Comparison of ENCODE assay signal across 11 mouse cellular contexts in the genomic region with DNA sequence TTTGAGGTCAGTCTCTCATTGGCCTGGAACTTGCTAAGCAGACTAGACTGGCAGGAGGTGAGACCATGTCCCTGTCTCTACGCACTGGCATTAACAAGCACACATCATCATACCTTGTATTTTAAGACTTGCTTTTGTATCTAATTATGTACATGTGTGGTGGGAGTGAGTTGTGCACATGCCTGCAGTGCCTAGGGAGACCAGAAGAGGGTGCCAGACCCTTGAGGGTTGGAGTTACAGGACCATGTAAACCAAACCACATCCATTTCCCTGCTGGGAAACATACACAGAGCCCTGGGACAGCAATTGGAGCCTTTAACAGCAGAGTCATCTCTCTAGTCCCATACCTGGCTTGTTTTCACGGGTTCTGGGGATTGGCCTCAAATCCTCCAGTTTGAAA. TPM values are rescaled to one million over a fixed set of nuclear protein-coding genes. Genes with fewer than 3 reads are reported as not detected.
DNase-seq lines count a peak whose midpoint lies in the region; ATAC-seq and TF ChIP-seq lines count a peak whose summit lies in the region.
"Had no signal": no experiment of that assay in that cellular context is flagged by ENCODE, and none has a peak within 500 bp of the region (broad histone marks: within the 10 kb centered on the region; RNA-seq: fewer than 3 reads in every experiment).

No protein-coding gene starts in this region.

- no peak overlapping the region for H3K9ac ChIP-seq in forebrain, postnatal 0 days
- H3K9ac ChIP-seq in forebrain, embryonic 13.5 days = no peak overlapping the region
- H3K9ac ChIP-seq in liver, adult 2 months (ENCODE audit: low read depth, low read length) = no peak overlapping the region
- H3K9ac ChIP-seq in liver, embryonic 11.5 days (ENCODE audit: low read depth, low read length) = no peak overlapping the region
- H3K9ac ChIP-seq in ES-E14 (ENCODE audit: insufficient read depth, low read depth, low read length, poor library complexity, severe bottlenecking) = no peak overlapping the region
- H3K9ac ChIP-seq: embryonic facial prominence, embryonic 15.5 days had no signal

- H3K79me2 ChIP-seq in liver, adult 2 months (ENCODE audit: control insufficient read depth, insufficient read depth, low read length) = no peaks in the 10 kb centered on the region

- H3K4me2 ChIP-seq in forebrain, postnatal 0 days (ENCODE audit: low read depth) = no peak overlapping the region
- no peak overlapping the region for H3K4me2 ChIP-seq in forebrain, embryonic 13.5 days
- H3K4me2 ChIP-seq in liver, embryonic 11.5 days = no peak overlapping the region
- H3K4me2 ChIP-seq: embryonic facial prominence, embryonic 15.5 days; heart, embryonic 11.5 days had no signal

- H3K4me1 ChIP-seq in forebrain, postnatal 0 days (ENCODE audit: insufficient read depth) = no peaks in the 10 kb centered on the region
- no peaks in the 10 kb centered on the region for H3K4me1 ChIP-seq in forebrain, embryonic 13.5 days
- H3K4me1 ChIP-seq in liver, adult 2 months (ENCODE audit: control insufficient read depth, insufficient read depth, low read length) = no peaks in the 10 kb centered on the region
- no peaks in the 10 kb centered on the region for H3K4me1 ChIP-seq in liver, embryonic 11.5 days (replicated peaks; ENCODE audit: control insufficient read depth, insufficient read depth, low read length)
- H3K4me1 ChIP-seq in ES-E14 (ENCODE audit: control insufficient read depth in 2 of 2, insufficient read depth in 2 of 2, low read length in 2 of 2, poor library complexity in 1 of 2) = no peaks in the 10 kb centered on the region
- H3K4me1 ChIP-seq: megakaryocyte, embryonic 14.5 days had no signal

- no peak overlapping the region for H3K4me3 ChIP-seq in forebrain, postnatal 0 days (ENCODE audit: low read depth, low read length)
- H3K4me3 ChIP-seq in forebrain, embryonic 13.5 days = no peak overlapping the region
- no peak overlapping the region for H3K4me3 ChIP-seq in liver, adult 2 months (ENCODE audit: insufficient read depth, low read depth, low read length)
- no peak overlapping the region for H3K4me3 ChIP-seq in liver, embryonic 11.5 days (ENCODE audit: low read depth, low read length)
- H3K4me3 ChIP-seq in ES-E14 (ENCODE audit: insufficient read depth in 1 of 2, low read depth in 1 of 2, low read length in 2 of 2, poor library complexity in 1 of 2, severe bottlenecking in 1 of 2) = no peak overlapping the region
- H3K4me3 ChIP-seq: embryonic facial prominence, embryonic 15.5 days; megakaryocyte, embryonic 14.5 days had no signal

- no peak for ATAC-seq in forebrain, postnatal 0 days
- no peak for ATAC-seq in forebrain, embryonic 13.5 days
- no peak for ATAC-seq in liver, embryonic 11.5 days (replicated peaks; ENCODE audit: low FRiP score)
- no peak for ATAC-seq in megakaryocyte-erythroid progenitor cell, adult 5-6 weeks (replicated peaks; ENCODE audit: low FRiP score, low TSS enrichment, poor library complexity, severe bottlenecking)

- DNase-seq in forebrain, postnatal 0 days = no peak
- no peak for DNase-seq in liver, adult 2 months (ENCODE audit: extremely low read depth, low read depth, low spot score)
- DNase-seq in liver, embryonic 11.5 days (ENCODE audit: low spot score) = no peak
- DNase-seq in ES-E14 (ENCODE audit: low read depth, low spot score) = peak; percentile 50
- peak; percentile 47 for DNase-seq in lung, postnatal 10 days
- no peak for DNase-seq in cerebellum, adult 11-12 months

- 53% methylated on average over 2 of the region's 2 CpGs for whole genome bisulfite sequencing in forebrain, postnatal 0 days
- 68% methylated on average over 2 of the region's 2 CpGs for WGBS in forebrain, embryonic 13.5 days
- WGBS in liver, adult 2 months = 58% methylated on average over 2 of the region's 2 CpGs
- WGBS in liver, embryonic 11.5 days = 55% methylated on average over 2 of the region's 2 CpGs

- no peak overlapping the region for H3K27ac ChIP-seq in forebrain, postnatal 0 days (ENCODE audit: low read depth, low read length)
- no peak overlapping the region for H3K27ac ChIP-seq in forebrain, embryonic 13.5 days
- H3K27ac ChIP-seq in liver, adult 2 months (replicated peaks; ENCODE audit: insufficient read depth, low read depth, low read length) = no peak overlapping the region
- H3K27ac ChIP-seq in liver, embryonic 11.5 days (ENCODE audit: low read depth, low read length) = no peak overlapping the region
- no peak overlapping the region for H3K27ac ChIP-seq in ES-E14 (ENCODE audit: insufficient read depth, low read depth, low read length, poor library complexity, severe bottlenecking)
- H3K27ac ChIP-seq: embryonic facial prominence, embryonic 15.5 days had no signal

- no peaks in the 10 kb centered on the region for H3K36me3 ChIP-seq in forebrain, postnatal 0 days (ENCODE audit: insufficient read depth)
- no peaks in the 10 kb centered on the region for H3K36me3 ChIP-seq in forebrain, embryonic 13.5 days (ENCODE audit: poor library complexity, severe bottlenecking)
- no peaks in the 10 kb centered on the region for H3K36me3 ChIP-seq in liver, adult 2 months (ENCODE audit: control insufficient read depth, insufficient read depth, low read length)
- H3K36me3 ChIP-seq in liver, embryonic 11.5 days (ENCODE audit: control insufficient read depth, insufficient read depth, low read length) = no peaks in the 10 kb centered on the region
- no peaks in the 10 kb centered on the region for H3K36me3 ChIP-seq in ES-E14 (ENCODE audit: control insufficient read depth, insufficient read depth, low read length, poor library complexity, severe bottlenecking)
- H3K36me3 ChIP-seq: embryonic facial prominence, embryonic 15.5 days had no signal

- peak; percentile 56 for TF ChIP-seq CTCF in forebrain, postnatal 0 days (IDR thresholded peaks at IDR 0.05; ENCODE audit: low read depth)
- TF ChIP-seq CTCF in liver, adult 2 months (IDR thresholded peaks at IDR 0.05; ENCODE audit: low read depth, low read length) = peak; percentile 27; the same call in 1 of the 2 replicates

- H3K9me3 ChIP-seq in forebrain, postnatal 0 days (ENCODE audit: low read length) = no peaks in the 10 kb centered on the region
- no peaks in the 10 kb centered on the region for H3K9me3 ChIP-seq in forebrain, embryonic 13.5 days (replicated peaks)
- H3K9me3 ChIP-seq in liver, embryonic 11.5 days (ENCODE audit: control insufficient read depth, low read length) = no peaks in the 10 kb centered on the region
- no peaks in the 10 kb centered on the region for H3K9me3 ChIP-seq in ES-E14 (ENCODE audit: control insufficient read depth, insufficient read depth, low read depth, low read length)
- H3K9me3 ChIP-seq: embryonic facial prominence, embryonic 15.5 days had no signal

- in situ Hi-C loops in ES-E14 (cut with MboI; ENCODE audit: low sequenced_read_pairs in 2 of 2, unreplicated experiment in 2 of 2) = no loop called here

- TF ChIP-seq POLR2A in liver, adult 2 months (IDR thresholded peaks at IDR 0.05; ENCODE audit: extremely low read depth, insufficient read depth, low read length) = no peak

- H3K27me3 ChIP-seq in forebrain, postnatal 0 days (ENCODE audit: insufficient read depth, low read length) = no peaks in the 10 kb centered on the region; the same call in 1 of the 2 replicates
- H3K27me3 ChIP-seq in forebrain, embryonic 13.5 days = no peaks in the 10 kb centered on the region
- no peaks in the 10 kb centered on the region for H3K27me3 ChIP-seq in liver, adult 2 months (ENCODE audit: control insufficient read depth, insufficient read depth, low read length)
- no peaks in the 10 kb centered on the region for H3K27me3 ChIP-seq in liver, embryonic 11.5 days (replicated peaks; ENCODE audit: control insufficient read depth, insufficient read depth, low read length)
- H3K27me3 ChIP-seq: embryonic facial prominence, embryonic 15.5 days had no signal

TF ChIP-seq in ES-E14, 5 proteins besides CTCF, POLR2A, EP300 and RAD21:
- TF ChIP-seq ZC3H11A (IDR thresholded peaks at IDR 0.05; ENCODE audit: borderline replicate concordance, low read depth, low read length) (peak; percentile 38; the same call in 1 of the 2 replicates), MAFK (IDR thresholded peaks at IDR 0.05; ENCODE audit: insufficient read depth, low read depth, low read length) (no peak)
TF ChIP-seq in ES-E14: peak in this region for 1.

RNA-seq across cellular contexts. Expression of gene Lrrc49, which starts 6.0 kb away (rescaled TPM):
- total RNA-seq in forebrain, postnatal 0 days (2014; rRNA removed) = 85.5 and 85.6 TPM in 2 replicates
- polyA plus RNA-seq in forebrain, postnatal 0 days (2015; fragmentation: Nextera tagmentation; extraction: Ambion mirVana) = 64.3 and 69.6 TPM in 2 replicates
- 62.1 and 64.2 TPM in 2 replicates for polyA plus RNA-seq in forebrain, embryonic 13.5 days (2015; fragmentation: Nextera tagmentation; extraction: Ambion mirVana)
- 0.28 and 0.40 TPM in 2 replicates for total RNA-seq in liver, adult 2 months (2014; rRNA removed)
- 0.11 and 0.17 TPM in 2 replicates for polyA plus RNA-seq in liver, adult 2 months (2012; rRNA removed)
- polyA plus RNA-seq in liver, embryonic 11.5 days (2014; fragmentation: Nextera tagmentation; extraction: Ambion mirVana) = 4.3 and 4.4 TPM in 2 replicates
- total RNA-seq in ES-E14 (2012; rRNA removed) = 3.4 and 3.7 TPM in 2 replicates
- 3.3 and 3.5 TPM in 2 replicates for total RNA-seq in megakaryocyte-erythroid progenitor cell, adult 5-6 weeks (2014; fragmentation: Nextera tagmentation)
- total RNA-seq in megakaryocyte-erythroid progenitor cell, adult 5-6 weeks (2017) = 3.0 and 3.1 TPM in 2 replicates

RNA-seq across cellular contexts. Expression of gene Larp6, which starts 18.8 kb away (rescaled TPM):
- total RNA-seq in forebrain, postnatal 0 days (2014; rRNA removed) = 31.2 and 34.4 TPM in 2 replicates
- 22.0 and 23.8 TPM in 2 replicates for polyA plus RNA-seq in forebrain, postnatal 0 days (2015; fragmentation: Nextera tagmentation; extraction: Ambion mirVana)
- 3.5 and 3.6 TPM in 2 replicates for polyA plus RNA-seq in forebrain, embryonic 13.5 days (2015; fragmentation: Nextera tagmentation; extraction: Ambion mirVana)
- total RNA-seq in liver, adult 2 months (2014; rRNA removed) = not detected in 2 replicates
- polyA plus RNA-seq in liver, adult 2 months (2012; rRNA removed) = 0.04 TPM in 1 of 2 replicates, not detected in the other
- polyA plus RNA-seq in liver, embryonic 11.5 days (2014; fragmentation: Nextera tagmentation; extraction: Ambion mirVana) = 0.31 and 0.38 TPM in 2 replicates
- total RNA-seq in ES-E14 (2012; rRNA removed) = 0.16 and 0.62 TPM in 2 replicates
- total RNA-seq in megakaryocyte-erythroid progenitor cell, adult 5-6 weeks (2014; fragmentation: Nextera tagmentation) = not detected in 2 replicates
- total RNA-seq in megakaryocyte-erythroid progenitor cell, adult 5-6 weeks (2017) = not detected in 2 replicates

Comparison
In these comparisons a context has a peak if more than half of its experiments do, and no peak if none do; other contexts are left out.
1. DNase-seq: peak in ES-E14 (single experiment) and lung, postnatal 10 days (single experiment); none in forebrain, postnatal 0 days (single experiment), liver, adult 2 months (single experiment), liver, embryonic 11.5 days (single experiment) and cerebellum, adult 11-12 months (single experiment).
2. RNA of gene Lrrc49, which starts 6.0 kb away (total RNA-seq): 85.5 to 85.6 TPM in forebrain, postnatal 0 days; 3.4 to 3.7 TPM in ES-E14, 3.0 to 3.5 TPM in megakaryocyte-erythroid progenitor cell, adult 5-6 weeks and 0.28 to 0.40 TPM in liver, adult 2 months; every median in the first group is over 10 times any median in the second.
3. RNA of gene Larp6, which starts 18.8 kb away (total RNA-seq): 31.2 to 34.4 TPM in forebrain, postnatal 0 days; 0.16 to 0.62 TPM in ES-E14, not detected in liver, adult 2 months and not detected in megakaryocyte-erythroid progenitor cell, adult 5-6 weeks; every median in the first group is over 10 times any median in the second.